Mouse (Mus musculus) forebrain, embryonic 12.5 days (tissue): ENCODE measurements around the gene Cmbl. TPM values are rescaled to one million over a fixed set of nuclear protein-coding genes. Genes with fewer than 3 reads are reported as not detected.

ENCODE experiments used
- ATAC-seq: fragments of 200-750 bp; cut with Nextera tagmentation; 2 replicates; pipeline ENCODE4 v1.8.0; 2017; ENCODE audit warnings: moderate TSS enrichment; ENCODE audit not compliant: low FRiP score
- H3K27ac ChIP-seq: fragments of 300-500 bp; sonication (generic); 2 replicates; pipeline ENCODE4 v1.5.1; 2016; ENCODE audit warnings: mild to moderate bottlenecking
- H3K27me3 ChIP-seq: fragments of 300-500 bp; sonication (generic); 2 replicates; pipeline ENCODE4 v1.6.1; 2016; ENCODE audit warnings: mild to moderate bottlenecking
- H3K36me3 ChIP-seq: fragments of 300-500 bp; sonication (generic); replicated peaks from 2 replicates; pipeline ENCODE4 v1.6.1; 2016; ENCODE audit warnings: mild to moderate bottlenecking
- H3K4me1 ChIP-seq: fragments of 300-500 bp; sonication (generic); 2 replicates; pipeline ENCODE4 v1.6.1; 2016
- H3K4me2 ChIP-seq: fragments of 300-500 bp; sonication (generic); 2 replicates; pipeline ENCODE4 v1.6.1; 2016; ENCODE audit warnings: mild to moderate bottlenecking, moderate library complexity
- H3K4me3 ChIP-seq: fragments of 300-500 bp; sonication (generic); replicated peaks from 2 replicates; pipeline ENCODE4 v1.5.1; 2016; ENCODE audit warnings: mild to moderate bottlenecking
- H3K9ac ChIP-seq: fragments of 300-500 bp; sonication (generic); 2 replicates; pipeline ENCODE4 v1.6.1; 2016; ENCODE audit warnings: mild to moderate bottlenecking
- H3K9me3 ChIP-seq: fragments of 300-500 bp; sonication (generic); 2 replicates; pipeline ENCODE4 v1.6.1; 2016
- WGBS: fragments of 180-500 bp; shearing (Covaris S2); methylation state at CpG from one replicate; pipeline ENCODE4 v1.1.7; 2016; 5-methylcytosine and 5-hydroxymethylcytosine counted together
- polyA plus RNA-seq: library from polyadenylated mRNA; unstranded; fragments of >200 nt; fragmentation: Nextera tagmentation; extraction: Ambion mirVana; gene quantifications from 2 replicates; pipeline ENCODE4 v1.2.1, GENCODE M21; 2016

Gene Cmbl
- polyA plus RNA-seq, 1 experiment from 2014 or later, result 2.1 TPM

GRCm38 (mm10) chr15:31613826-31614453, 48.8 kb downstream of the Cmbl start:
- H3K9me3 ChIP-seq, result no peaks in the 10 kb centered on the region
- 88% methylated on average over 6 of the region's 6 CpGs for WGBS
- H3K36me3 ChIP-seq, result peaks cover 22% of the 10 kb centered on the region
- H3K9ac ChIP-seq, result no peak overlapping the region
- no peaks in the 10 kb centered on the region for H3K4me1 ChIP-seq
- ATAC-seq, result no peak
- H3K4me2 ChIP-seq, result no peak overlapping the region
- no peaks in the 10 kb centered on the region for H3K27me3 ChIP-seq
- H3K27ac ChIP-seq, result no peak overlapping the region
- no peak overlapping the region for H3K4me3 ChIP-seq

GRCm38 (mm10) chr15:31614666-31615065, 49.5 kb downstream of the Cmbl start:
- Histone ChIP-seq H3K4me3 (no peak overlapping the region), H3K9me3 (no peaks in the 10 kb centered on the region), H3K27me3 (no peaks in the 10 kb centered on the region), H3K9ac (no peak overlapping the region), H3K4me1 (no peaks in the 10 kb centered on the region), H3K27ac (no peak overlapping the region), H3K36me3 (peaks cover 29% of the 10 kb centered on the region), H3K4me2 (no peak overlapping the region)
- 92% methylated on average over 2 of the region's 2 CpGs for WGBS
- ATAC-seq, result no peak

- H3K9ac ChIP-seq, result no peak overlapping the region
- no peak overlapping the region for H3K4me2 ChIP-seq
- H3K36me3 ChIP-seq, result peaks cover 43% of the 10 kb centered on the region
- no peak for ATAC-seq
- no peaks in the 10 kb centered on the region for H3K27me3 ChIP-seq
- H3K27ac ChIP-seq, result no peak overlapping the region
- no peak overlapping the region for H3K4me3 ChIP-seq
- H3K9me3 ChIP-seq, result no peaks in the 10 kb centered on the region
- WGBS, result 96% methylated on average over 9 of the region's 9 CpGs
- H3K4me1 ChIP-seq, result no peaks in the 10 kb centered on the region
Observed at GRCm38 (mm10) chr15:31617261-31617660, 52.1 kb downstream of the Cmbl start.

GRCm38 (mm10) chr15:31619521-31619920, 54.3 kb downstream of the Cmbl start:
- Histone ChIP-seq H3K4me2 (no peak overlapping the region), H3K27ac (no peak overlapping the region), H3K9ac (no peak overlapping the region), H3K36me3 (peaks cover 51% of the 10 kb centered on the region), H3K4me3 (no peak overlapping the region), H3K4me1 (no peaks in the 10 kb centered on the region), H3K27me3 (no peaks in the 10 kb centered on the region), H3K9me3 (no peaks in the 10 kb centered on the region)
- WGBS, result 94% methylated on average over 8 of the region's 8 CpGs
- ATAC-seq, result no peak

GRCm38 (mm10) chr15:31627277-31628154, 62.3 kb downstream of the Cmbl start:
- 45% methylated on average over 12 of the region's 12 CpGs for WGBS

GRCm38 (mm10) chr15:31628180-31628579, 63.0 kb downstream of the Cmbl start:
- Histone ChIP-seq H3K4me3 (no peak overlapping the region), H3K4me2 (no peak overlapping the region), H3K4me1 (peaks cover 5% of the 10 kb centered on the region; the same call in 1 of the 2 replicates), H3K27ac (no peak overlapping the region), H3K27me3 (no peaks in the 10 kb centered on the region), H3K36me3 (peaks cover 8% of the 10 kb centered on the region; the same call in 1 of the 2 replicates), H3K9ac (no peak overlapping the region), H3K9me3 (no peaks in the 10 kb centered on the region)
- ATAC-seq, result peak; percentile 70
- 60% methylated on average over 10 of the region's 10 CpGs for WGBS

More at GRCm38 (mm10) chr15:31627277-31628154, 62.3 kb downstream of the Cmbl start:
- peak; percentile 36; the same call in 1 of the 2 replicates for ATAC-seq
- H3K27ac ChIP-seq, result peak overlapping the region; percentile 78
- no peak overlapping the region for H3K9ac ChIP-seq
- H3K36me3 ChIP-seq, result peaks cover 8% of the 10 kb centered on the region; the same call in 1 of the 2 replicates
- no peak overlapping the region for H3K4me3 ChIP-seq
- no peak overlapping the region for H3K4me2 ChIP-seq
- peaks cover 5% of the 10 kb centered on the region; the same call in 1 of the 2 replicates for H3K4me1 ChIP-seq
- no peaks in the 10 kb centered on the region for H3K9me3 ChIP-seq
- H3K27me3 ChIP-seq, result no peaks in the 10 kb centered on the region

- Histone ChIP-seq H3K4me1 (peaks cover 5% of the 10 kb centered on the region; the same call in 1 of the 2 replicates), H3K9me3 (no peaks in the 10 kb centered on the region), H3K9ac (no peak overlapping the region), H3K36me3 (no peaks in the 10 kb centered on the region), H3K4me2 (no peak overlapping the region), H3K27me3 (no peaks in the 10 kb centered on the region), H3K4me3 (no peak overlapping the region), H3K27ac (no peak overlapping the region)
- no peak for ATAC-seq
- WGBS, result 97% methylated on average over 3 of the region's 3 CpGs
Observed at GRCm38 (mm10) chr15:31629556-31629955, 64.4 kb downstream of the Cmbl start.

GRCm38 (mm10) chr15:31631396-31631858, 66.2 kb downstream of the Cmbl start:
- no peaks in the 10 kb centered on the region for H3K27me3 ChIP-seq
- no peak for ATAC-seq
- 80% methylated on average over 12 of the region's 12 CpGs for WGBS
- H3K9me3 ChIP-seq, result no peaks in the 10 kb centered on the region
- no peak overlapping the region for H3K27ac ChIP-seq
- no peak overlapping the region for H3K4me3 ChIP-seq
- no peak overlapping the region for H3K9ac ChIP-seq
- H3K36me3 ChIP-seq, result no peaks in the 10 kb centered on the region
- H3K4me1 ChIP-seq, result peaks cover 5% of the 10 kb centered on the region; the same call in 1 of the 2 replicates
- no peak overlapping the region for H3K4me2 ChIP-seq

GRCm38 (mm10) chr15:31632478-31632877, 67.3 kb downstream of the Cmbl start:
- Histone ChIP-seq H3K4me3 (no peak overlapping the region), H3K9me3 (no peaks in the 10 kb centered on the region), H3K4me1 (peaks cover 5% of the 10 kb centered on the region; the same call in 1 of the 2 replicates), H3K27me3 (no peaks in the 10 kb centered on the region), H3K27ac (no peak overlapping the region), H3K4me2 (no peak overlapping the region), H3K36me3 (no peaks in the 10 kb centered on the region), H3K9ac (no peak overlapping the region)
- ATAC-seq, result no peak
- 88% methylated on average over 4 of the region's 4 CpGs for WGBS

GRCm38 (mm10) chr15:31634582-31634981, 69.4 kb downstream of the Cmbl start:
- Histone ChIP-seq H3K27ac (no peak overlapping the region), H3K4me3 (no peak overlapping the region), H3K9me3 (no peaks in the 10 kb centered on the region), H3K4me2 (no peak overlapping the region), H3K4me1 (no peaks in the 10 kb centered on the region), H3K9ac (no peak overlapping the region), H3K27me3 (no peaks in the 10 kb centered on the region), H3K36me3 (no peaks in the 10 kb centered on the region)
- 93% methylated on average over 6 of the region's 6 CpGs for WGBS
- ATAC-seq, result no peak

- Histone ChIP-seq H3K4me3 (no peak overlapping the region), H3K9me3 (no peaks in the 10 kb centered on the region), H3K27ac (no peak overlapping the region), H3K36me3 (no peaks in the 10 kb centered on the region), H3K4me2 (no peak overlapping the region), H3K9ac (no peak overlapping the region), H3K27me3 (no peaks in the 10 kb centered on the region), H3K4me1 (no peaks in the 10 kb centered on the region)
- WGBS, result 87% methylated on average over 9 of the region's 9 CpGs
- ATAC-seq, result no peak
Observed at GRCm38 (mm10) chr15:31636091-31636595, 71.0 kb downstream of the Cmbl start.
